Comparison of ENCODE assay signal across 23 mouse cellular contexts in genomic region chr10:120238241-120238640, GRCm38 (mm10). TPM values are rescaled to one million over a fixed set of nuclear protein-coding genes. Genes with fewer than 3 reads are reported as not detected.
DNase-seq lines count a peak whose midpoint lies in the region; ATAC-seq and TF ChIP-seq lines count a peak whose summit lies in the region.
"Had no signal": no experiment of that assay in that cellular context is flagged by ENCODE, and none has a peak within 500 bp of the region (broad histone marks: within the 10 kb centered on the region; RNA-seq: fewer than 3 reads in every experiment).

No protein-coding gene starts in this region.

- no peak for TF ChIP-seq CTCF in MEL (IDR thresholded peaks at IDR 0.05 in 2 of 3, conservative IDR thresholded peaks at IDR 0.05 in 1 of 3; ENCODE audit: control insufficient read depth in 1 of 3, insufficient read depth in 1 of 3, low read depth in 2 of 3, low read length in 3 of 3, poor library complexity in 1 of 3, severe bottlenecking in 1 of 3)

- no peak for TF ChIP-seq RAD21 in MEL (IDR thresholded peaks at IDR 0.05; ENCODE audit: low read depth, low read length)

- ATAC-seq in forebrain, embryonic 11.5 days (replicated peaks; ENCODE audit: low FRiP score): no peak
- ATAC-seq: activated CD4-positive, CD25-positive, alpha-beta regulatory T cell, adult 4 months; CD4-positive, CD25-positive, alpha-beta regulatory T cell, adult 4 months; Patski had no signal

- no peak overlapping the region for H3K4me2 ChIP-seq in forebrain, embryonic 11.5 days (ENCODE audit: low read depth, low read length, severe bottlenecking)

- H3K4me1 ChIP-seq in forebrain, embryonic 11.5 days (replicated peaks; ENCODE audit: control insufficient read depth, insufficient read depth, low read length): no peaks in the 10 kb centered on the region
- peaks cover 15% of the 10 kb centered on the region for H3K4me1 ChIP-seq in forebrain, embryonic 10.5 days
- peaks cover 5 to 13% of the 10 kb centered on the region in 2 experiments for H3K4me1 ChIP-seq in MEL (ENCODE audit: control insufficient read depth in 1 of 2, insufficient read depth in 2 of 2, low read length in 2 of 2)
- H3K4me1 ChIP-seq in limb, embryonic 10.5 days: peaks cover 77% of the 10 kb centered on the region

- H3K9me3 ChIP-seq in forebrain, embryonic 11.5 days (ENCODE audit: control insufficient read depth, low read length): no peaks in the 10 kb centered on the region
- no peaks in the 10 kb centered on the region for H3K9me3 ChIP-seq in forebrain, embryonic 10.5 days
- H3K9me3 ChIP-seq in MEL (replicated peaks; ENCODE audit: insufficient read depth, low read length): no peaks in the 10 kb centered on the region
- H3K9me3 ChIP-seq in limb, embryonic 10.5 days (replicated peaks): no peaks in the 10 kb centered on the region
- H3K9me3 ChIP-seq: G1E had no signal

- TF ChIP-seq POLR2A in MEL (IDR thresholded peaks at IDR 0.05; ENCODE audit: control insufficient read depth in 1 of 2, insufficient read depth in 1 of 2, low read depth in 1 of 2, low read length in 2 of 2, poor library complexity in 1 of 2): no peak

- no peak for TF ChIP-seq EP300 in MEL (IDR thresholded peaks at IDR 0.05; ENCODE audit: low read depth in 1 of 2, low read length in 2 of 2)

- H3K79me2 ChIP-seq in MEL (ENCODE audit: control insufficient read depth, insufficient read depth, low read length, poor library complexity): no peaks in the 10 kb centered on the region

- no peak overlapping the region for H3K4me3 ChIP-seq in forebrain, embryonic 11.5 days (ENCODE audit: low read depth, low read length)
- H3K4me3 ChIP-seq in forebrain, embryonic 10.5 days: no peak overlapping the region
- H3K4me3 ChIP-seq in MEL (ENCODE audit: control insufficient read depth in 1 of 2, insufficient read depth in 1 of 2, low read depth in 2 of 2, low read length in 2 of 2): peak overlapping the region; percentile 34 to 59
- H3K4me3 ChIP-seq in limb, embryonic 10.5 days: no peak overlapping the region

- no peak overlapping the region for H3K27ac ChIP-seq in forebrain, embryonic 11.5 days (ENCODE audit: low read depth, low read length)
- H3K27ac ChIP-seq in forebrain, embryonic 10.5 days: no peak overlapping the region
- peak overlapping the region; percentile 9; the same call in 1 of the 2 replicates for H3K27ac ChIP-seq in MEL (ENCODE audit: control insufficient read depth, low read depth, low read length)
- H3K27ac ChIP-seq in limb, embryonic 10.5 days: peak overlapping the region; percentile 68

- no peaks in the 10 kb centered on the region for H3K36me3 ChIP-seq in forebrain, embryonic 11.5 days (ENCODE audit: control insufficient read depth, insufficient read depth, low read length)
- H3K36me3 ChIP-seq in forebrain, embryonic 10.5 days (replicated peaks): no peaks in the 10 kb centered on the region
- peaks cover 0 to 9% of the 10 kb centered on the region in 2 experiments; a peak in 2 of 4 replicates for H3K36me3 ChIP-seq in MEL (ENCODE audit: control insufficient read depth in 1 of 2, insufficient read depth in 2 of 2, low read length in 2 of 2)
- H3K36me3 ChIP-seq in limb, embryonic 10.5 days: no peaks in the 10 kb centered on the region

- 85% methylated on average over 8 of the region's 8 CpGs for WGBS in forebrain, embryonic 11.5 days
- WGBS in forebrain, embryonic 10.5 days: 86% methylated on average over 8 of the region's 8 CpGs
- 95% methylated on average over 8 of the region's 8 CpGs for WGBS in limb, embryonic 10.5 days

- no peaks in the 10 kb centered on the region for H3K27me3 ChIP-seq in forebrain, embryonic 11.5 days (ENCODE audit: control insufficient read depth, insufficient read depth, low read length)
- H3K27me3 ChIP-seq in forebrain, embryonic 10.5 days (ENCODE audit: poor library complexity, severe bottlenecking): no peaks in the 10 kb centered on the region
- no peaks in the 10 kb centered on the region for H3K27me3 ChIP-seq in MEL (ENCODE audit: control insufficient read depth in 1 of 2, insufficient read depth in 2 of 2, low read length in 2 of 2)
- no peaks in the 10 kb centered on the region for H3K27me3 ChIP-seq in limb, embryonic 10.5 days (ENCODE audit: low read depth, poor library complexity, severe bottlenecking)
- H3K27me3 ChIP-seq: CH12.LX had no signal

- peak; percentile 30 for DNase-seq in forebrain, embryonic 11.5 days (ENCODE audit: low spot score)
- no peak for DNase-seq in forebrain, embryonic 10.5 days (ENCODE audit: extremely low spot score, low spot score)
- DNase-seq in heart, adult 11 months: peak; percentile 72
- no peak for DNase-seq in heart, adult 18-20 months
- DNase-seq in MEL (ENCODE audit: low read depth, low spot score): peak; percentile 67
- peak; percentile 29 for DNase-seq in limb, embryonic 10.5 days (ENCODE audit: low spot score)
- DNase-seq in spleen, postnatal 4 days (ENCODE audit: low spot score in 2 of 2): no peak
- DNase-seq in gastrocnemius, adult 8-10 months (ENCODE audit: low spot score in 2 of 2): no peak
- DNase-seq: adrenal gland, adult 2 months; adrenal gland, adult 8-10 months; adrenal gland, postnatal 10 days; adrenal gland, postnatal 14 days; adrenal gland, postnatal 25 days; adrenal gland, postnatal 36 days; B cell, adult 2 months; cerebellum, adult 11 months; cerebellum, adult 11-12 months; cerebellum, adult 18-20 months had no signal

- H3K9ac ChIP-seq in forebrain, embryonic 11.5 days (ENCODE audit: low read length): no peak overlapping the region
- H3K9ac ChIP-seq in MEL (ENCODE audit: control insufficient read depth, low read depth, low read length, poor library complexity, severe bottlenecking): peak overlapping the region; percentile 32; the same call in 1 of the 2 replicates

TF ChIP-seq in MEL, 35 proteins besides CTCF, POLR2A, EP300 and RAD21:
- TF ChIP-seq USF1 (IDR thresholded peaks at IDR 0.05; ENCODE audit: low read depth, low read length) (no peak), GATA1 (IDR thresholded peaks at IDR 0.05; ENCODE audit: low read depth, low read length) (peak; percentile 29; the same call in 1 of the 2 replicates), SIN3A (IDR thresholded peaks at IDR 0.05; ENCODE audit: low read length) (0 out of 2 replicates have a peak, but pooled peaks have one; percentile 7)

RNA-seq across cellular contexts. Expression of gene Llph, which starts 11.4 kb away (rescaled TPM):
- 57.6 and 59.0 TPM in 2 replicates for polyA plus RNA-seq in forebrain, embryonic 11.5 days (2014; fragmentation: Nextera tagmentation; extraction: Ambion mirVana)
- 67.2 and 68.3 TPM in 2 replicates for polyA plus RNA-seq in forebrain, embryonic 10.5 days (2016; fragmentation: Nextera tagmentation; extraction: Ambion mirVana)
- total RNA-seq in heart, adult 18-20 months (2021): 1 to 10 TPM; 8.3 to 9.9 TPM
- 86.0 and 97.5 TPM in 2 replicates for total RNA-seq in MEL (2012; rRNA removed)
- polyA plus RNA-seq in MEL (2012; ENCODE audit: insufficient read depth in 1 of 2, insufficient read length in 2 of 2, low read depth in 1 of 2, low replicate concordance in 2 of 2, missing spikeins in 1 of 2): 100 to 1,000 TPM in 1 of 2 experiments, not detected in 1; 243 TPM
- polyA plus RNA-seq in limb, embryonic 10.5 days (2016; fragmentation: Nextera tagmentation; extraction: Ambion mirVana): 61.6 and 70.2 TPM in 2 replicates
- total RNA-seq in gastrocnemius, adult 8-10 months (2022): 10 to 100 TPM in 3 of 4 experiments, 1 to 10 TPM in 1; 9.5 to 15.0 (median 12.4) TPM

RNA-seq across cellular contexts. Expression of gene Irak3, which starts 36.3 kb away (rescaled TPM):
- polyA plus RNA-seq in forebrain, embryonic 11.5 days (2014; fragmentation: Nextera tagmentation; extraction: Ambion mirVana): 0.33 and 0.49 TPM in 2 replicates
- 0.17 and 0.50 TPM in 2 replicates for polyA plus RNA-seq in forebrain, embryonic 10.5 days (2016; fragmentation: Nextera tagmentation; extraction: Ambion mirVana)
- 1 to 10 TPM; 3.3 to 3.5 TPM for total RNA-seq in heart, adult 18-20 months (2021)
- not detected in 2 replicates for total RNA-seq in MEL (2012; rRNA removed)
- under 1 TPM in 1 of 2 experiments, not detected in 1; 0.47 TPM for polyA plus RNA-seq in MEL (2012; ENCODE audit: insufficient read depth in 1 of 2, insufficient read length in 2 of 2, low read depth in 1 of 2, low replicate concordance in 2 of 2, missing spikeins in 1 of 2)
- 0.55 and 0.78 TPM in 2 replicates for polyA plus RNA-seq in limb, embryonic 10.5 days (2016; fragmentation: Nextera tagmentation; extraction: Ambion mirVana)
- total RNA-seq in gastrocnemius, adult 8-10 months (2022): 1 to 10 TPM; 1.1 to 2.8 (median 1.7) TPM

RNA-seq across cellular contexts. Expression of gene Tmbim4, which starts 36.9 kb away (rescaled TPM):
- 74.0 and 77.6 TPM in 2 replicates for polyA plus RNA-seq in forebrain, embryonic 11.5 days (2014; fragmentation: Nextera tagmentation; extraction: Ambion mirVana)
- polyA plus RNA-seq in forebrain, embryonic 10.5 days (2016; fragmentation: Nextera tagmentation; extraction: Ambion mirVana): 83.4 and 83.9 TPM in 2 replicates
- 100 to 1,000 TPM; 107 to 108 TPM for total RNA-seq in heart, adult 18-20 months (2021)
- total RNA-seq in MEL (2012; rRNA removed): 47.3 and 52.5 TPM in 2 replicates
- 10 to 100 TPM in 1 of 2 experiments, not detected in 1; 80.3 TPM for polyA plus RNA-seq in MEL (2012; ENCODE audit: insufficient read depth in 1 of 2, insufficient read length in 2 of 2, low read depth in 1 of 2, low replicate concordance in 2 of 2, missing spikeins in 1 of 2)
- polyA plus RNA-seq in limb, embryonic 10.5 days (2016; fragmentation: Nextera tagmentation; extraction: Ambion mirVana): 74.3 and 77.6 TPM in 2 replicates
- 10 to 100 TPM; 71.9 to 82.5 (median 78.6) TPM for total RNA-seq in gastrocnemius, adult 8-10 months (2022)

Comparison
In these comparisons a context has a peak if more than half of its experiments do, and no peak if none do; other contexts are left out.
1. DNase-seq: peak in forebrain, embryonic 11.5 days (single experiment), heart, adult 11 months (single experiment), MEL (single experiment) and limb, embryonic 10.5 days (single experiment); none in forebrain, embryonic 10.5 days (single experiment), heart, adult 18-20 months (0 of 2), spleen, postnatal 4 days (0 of 2) and gastrocnemius, adult 8-10 months (0 of 2).
2. H3K27ac ChIP-seq: peak in MEL (single experiment) and limb, embryonic 10.5 days (single experiment); none in forebrain, embryonic 11.5 days (single experiment) and forebrain, embryonic 10.5 days (single experiment).
3. H3K4me3 ChIP-seq: peak in MEL (2 of 2); none in forebrain, embryonic 11.5 days (single experiment), forebrain, embryonic 10.5 days (single experiment) and limb, embryonic 10.5 days (single experiment).